Mouse (Mus musculus): ENCODE results near the gene Ppil4.

Gene Ppil4

GRCm38 (mm10) chr10:7861259-7861936 lies 68.7 kb downstream of the Ppil4 start:
- no peak for DNase-seq (ENCODE audit: extremely low spot score)

GRCm38 (mm10) chr10:7861937-7862657 lies 69.4 kb downstream of the Ppil4 start:
- no peak for DNase-seq (ENCODE audit: extremely low spot score)

- no peak for DNase-seq (ENCODE audit: extremely low spot score)
Observed at GRCm38 (mm10) chr10:7863411-7863810, 70.7 kb downstream of the Ppil4 start.

- no peak for DNase-seq (ENCODE audit: extremely low spot score)
Observed at GRCm38 (mm10) chr10:7864184-7864583, 71.5 kb downstream of the Ppil4 start.

- no peak for DNase-seq (ENCODE audit: extremely low spot score)
Observed at GRCm38 (mm10) chr10:7864806-7865205, 72.1 kb downstream of the Ppil4 start.

- DNase-seq (ENCODE audit: extremely low spot score): peak; percentile 43
Observed at GRCm38 (mm10) chr10:7866762-7867665, 74.3 kb downstream of the Ppil4 start.

GRCm38 (mm10) chr10:7867666-7868030 lies 75.0 kb downstream of the Ppil4 start:
- no peak for DNase-seq (ENCODE audit: extremely low spot score)

GRCm38 (mm10) chr10:7869746-7870145 lies 77.1 kb downstream of the Ppil4 start:
- no peak for DNase-seq (ENCODE audit: extremely low spot score)

GRCm38 (mm10) chr10:7870571-7871315 lies 78.1 kb downstream of the Ppil4 start:
- DNase-seq (ENCODE audit: extremely low spot score): peak; percentile 48

GRCm38 (mm10) chr10:7871381-7872020 lies 78.8 kb downstream of the Ppil4 start:
- no peak for DNase-seq (ENCODE audit: extremely low spot score)

Data from embryo, embryonic 9.5 days (tissue).